Mouse (Mus musculus) neutrophil, adult 5-6 weeks (primary cell): ENCODE measurements around the gene Fbxo17. TPM values are rescaled to one million over a fixed set of nuclear protein-coding genes. Genes with fewer than 3 reads are reported as not detected.

Experiments used
- ATAC-seq: fragments of 151-379, 151-347 bp; 2 replicates; pipeline ENCODE4 v1.8.0; 2017; ENCODE audit warnings: mild to moderate bottlenecking, moderate TSS enrichment; ENCODE audit not compliant: insufficient number of reproducible peaks, poor library complexity, low FRiP score, severe bottlenecking; ENCODE audit errors: extremely low read depth
- total RNA-seq: library from RNA; stranded (forward); fragments of 200-1000 nt; gene quantifications from 2 replicates; pipeline ENCODE4 v1.2.3, GENCODE M21; 2017

Gene Fbxo17
- total RNA-seq, 1 experiment from 2014 or later, result 0.81 TPM

- no peak for ATAC-seq
These were observed 5.6 kb upstream of the Fbxo17 start for GRCm38 (mm10) chr7:28710962-28711361.

- ATAC-seq, result no peak
These were observed 1.9 kb upstream of the Fbxo17 start for GRCm38 (mm10) chr7:28714667-28715066.

GRCm38 (mm10) chr7:28715598-28715997, 1.0 kb upstream of the Fbxo17 start:
- no peak for ATAC-seq

GRCm38 (mm10) chr7:28717726-28718125, 1.1 kb downstream of the Fbxo17 start:
- no peak for ATAC-seq

GRCm38 (mm10) chr7:28719159-28719558, 2.6 kb downstream of the Fbxo17 start:
- ATAC-seq, result no peak

GRCm38 (mm10) chr7:28719650-28720049, 3.0 kb downstream of the Fbxo17 start:
- no peak for ATAC-seq

- no peak for ATAC-seq
These were observed 4.3 kb downstream of the Fbxo17 start for GRCm38 (mm10) chr7:28720753-28721537.

GRCm38 (mm10) chr7:28722079-28722478, 5.5 kb downstream of the Fbxo17 start:
- ATAC-seq, result no peak

- ATAC-seq, result no peak
These were observed 8.0 kb downstream of the Fbxo17 start for GRCm38 (mm10) chr7:28724613-28725012.

GRCm38 (mm10) chr7:28726600-28726999, 10.0 kb downstream of the Fbxo17 start:
- peak; percentile 72; the same call in 1 of the 2 replicates for ATAC-seq

- no peak for ATAC-seq
These were observed 11.2 kb downstream of the Fbxo17 start for GRCm38 (mm10) chr7:28727649-28728340.

- ATAC-seq, result peak; percentile 70
These were observed 15.9 kb downstream of the Fbxo17 start for GRCm38 (mm10) chr7:28732341-28733142.

- no peak for ATAC-seq
These were observed 16.6 kb downstream of the Fbxo17 start for GRCm38 (mm10) chr7:28733211-28733610.

GRCm38 (mm10) chr7:28735701-28736100, 19.1 kb downstream of the Fbxo17 start:
- no peak for ATAC-seq

GRCm38 (mm10) chr7:28739829-28740228, 23.2 kb downstream of the Fbxo17 start:
- ATAC-seq, result no peak

- no peak for ATAC-seq
These were observed 24.3 kb downstream of the Fbxo17 start for GRCm38 (mm10) chr7:28740949-28741348.

- no peak for ATAC-seq
These were observed 24.7 kb downstream of the Fbxo17 start for GRCm38 (mm10) chr7:28741368-28741708.

GRCm38 (mm10) chr7:28741709-28742438, 25.3 kb downstream of the Fbxo17 start, which contains the start of the genes Mrps12 and Sars2:
TSS of gene Mrps12 (minus strand) at chr7:28741820.
TSS of gene Sars2 (plus strand) at chr7:28741992.
- peak; percentile 90 for ATAC-seq

GRCm38 (mm10) chr7:28749935-28750334, 33.3 kb downstream of the Fbxo17 start:
- no peak for ATAC-seq
